Mouse (Mus musculus) midbrain, embryonic 13.5 days (tissue): Measurements from ENCODE around the gene Rasa3. TPM values are rescaled to one million over a fixed set of nuclear protein-coding genes. Genes with fewer than 3 reads are reported as not detected.

Experiments
- ATAC-seq: fragments of 200-750 bp; cut with Nextera tagmentation; 2 replicates; pipeline ENCODE4 v1.8.0; 2017; ENCODE audit warnings: mild to moderate bottlenecking, moderate TSS enrichment, moderate library complexity
- H3K27ac ChIP-seq: fragments of 300-500 bp; sonication (generic); 2 replicates; pipeline ENCODE4 v1.5.1; 2015; ENCODE audit warnings: inconsistent platforms, mild to moderate bottlenecking, moderate library complexity
- H3K27me3 ChIP-seq: fragments of 300-500 bp; sonication (generic); 2 replicates; pipeline ENCODE4 v1.6.1; 2015; ENCODE audit warnings: mild to moderate bottlenecking, inconsistent platforms
- H3K36me3 ChIP-seq: fragments of 300-500 bp; sonication (generic); 2 replicates; pipeline ENCODE4 v1.6.1; 2015; ENCODE audit warnings: mild to moderate bottlenecking, inconsistent platforms
- H3K4me1 ChIP-seq: fragments of 300-500 bp; sonication (generic); replicated peaks from 2 replicates; pipeline ENCODE4 v1.6.1; 2015; ENCODE audit warnings: inconsistent platforms
- H3K4me2 ChIP-seq: fragments of 300-500 bp; sonication (generic); replicated peaks from 2 replicates; pipeline ENCODE4 v1.6.1; 2015; ENCODE audit warnings: moderate library complexity, mild to moderate bottlenecking, inconsistent platforms
- H3K4me3 ChIP-seq: fragments of 300-500 bp; sonication (generic); replicated peaks from 2 replicates; pipeline ENCODE4 v1.5.1; 2015; ENCODE audit warnings: mild to moderate bottlenecking, inconsistent platforms
- H3K9ac ChIP-seq: fragments of 300-500 bp; sonication (generic); replicated peaks from 2 replicates; pipeline ENCODE4 v1.6.1; 2015; ENCODE audit warnings: mild to moderate bottlenecking, inconsistent platforms
- H3K9me3 ChIP-seq: fragments of 300-500 bp; sonication (generic); 2 replicates; pipeline ENCODE4 v1.6.1; 2016; ENCODE audit warnings: mild to moderate bottlenecking, inconsistent platforms
- WGBS: fragments of 180-500 bp; shearing (Covaris S2); methylation state at CpG from one replicate; pipeline ENCODE4 v1.1.7; 2015; 5-methylcytosine and 5-hydroxymethylcytosine counted together
- polyA plus RNA-seq: library from polyadenylated mRNA; unstranded; fragments of >200 nt; fragmentation: Nextera tagmentation; extraction: Ambion mirVana; gene quantifications from 2 replicates; pipeline ENCODE4 v1.2.1, GENCODE M21; 2015

The Rasa3 gene
- polyA plus RNA-seq, 1 experiment from 2014 or later = 20.6 TPM

DNA sequence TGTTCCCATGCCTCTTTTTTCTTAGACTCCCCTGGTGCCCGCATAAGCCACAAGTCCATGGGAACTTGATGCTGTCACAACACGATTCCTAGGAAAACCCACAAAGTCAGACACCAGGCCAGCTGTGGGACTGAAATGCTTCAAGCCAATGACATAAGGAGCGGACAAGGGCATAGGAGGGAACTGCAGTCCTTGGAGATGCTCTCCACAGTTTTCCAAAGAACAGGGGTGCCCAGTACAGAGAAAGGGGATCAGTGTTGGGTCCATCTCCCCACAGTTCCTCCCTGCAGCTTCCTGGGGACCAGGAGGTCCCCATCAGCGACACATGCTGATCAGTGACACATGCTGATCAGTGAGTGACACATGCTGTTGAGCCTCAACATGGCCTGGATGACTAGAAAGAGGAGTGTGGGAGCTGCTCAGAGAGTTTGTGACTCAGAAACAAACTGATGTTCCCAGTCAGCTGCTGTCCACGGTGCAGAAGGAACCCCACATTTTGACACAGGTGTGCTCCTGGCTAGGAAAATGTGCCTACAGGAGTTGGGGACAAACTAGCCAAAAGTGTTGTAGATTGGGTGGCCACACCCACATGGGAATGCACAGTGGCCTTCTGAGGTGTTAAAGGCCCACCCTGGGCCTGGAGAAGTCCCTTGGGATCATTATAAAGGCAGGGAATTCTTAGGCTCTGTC, 52.0 kb downstream of the Rasa3 start:
- 0 out of 2 replicates have a peak overlapping the region, but pooled peaks have one; percentile 72 for H3K27ac ChIP-seq
- H3K4me3 ChIP-seq = no peak overlapping the region
- H3K4me2 ChIP-seq = no peak overlapping the region
- no peak overlapping the region for H3K9ac ChIP-seq
- peaks cover 29% of the 10 kb centered on the region for H3K4me1 ChIP-seq
- no peaks in the 10 kb centered on the region for H3K9me3 ChIP-seq
- WGBS = 83% methylated on average over 5 of the region's 5 CpGs
- no peaks in the 10 kb centered on the region for H3K27me3 ChIP-seq
- no peak for ATAC-seq
- peaks cover 10% of the 10 kb centered on the region; the same call in 1 of the 2 replicates for H3K36me3 ChIP-seq

DNA sequence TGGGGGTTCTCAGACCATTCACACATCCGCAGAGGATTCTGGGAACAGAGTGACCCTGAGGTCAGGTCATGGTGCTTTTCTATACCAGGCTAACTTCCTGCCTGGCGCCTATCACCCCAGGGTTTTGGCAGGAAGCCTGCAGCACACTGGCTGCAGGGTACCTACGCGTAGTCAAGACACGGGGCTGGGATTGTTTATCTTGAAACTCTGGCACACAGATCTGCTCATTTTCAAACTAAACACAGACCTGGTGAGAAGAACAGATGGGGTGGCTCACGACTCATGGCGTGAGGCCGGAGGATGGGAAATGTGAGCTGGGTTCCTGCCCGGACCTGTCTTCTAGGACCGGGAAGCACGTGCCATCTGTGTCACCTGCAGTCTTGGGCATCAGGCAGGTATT, 52.5 kb downstream of the Rasa3 start:
- no peaks in the 10 kb centered on the region for H3K9me3 ChIP-seq
- no peak overlapping the region for H3K9ac ChIP-seq
- no peak for ATAC-seq
- WGBS = 70% methylated on average over 11 of the region's 11 CpGs
- H3K27me3 ChIP-seq = no peaks in the 10 kb centered on the region
- no peak overlapping the region for H3K4me2 ChIP-seq
- peaks cover 10% of the 10 kb centered on the region; the same call in 1 of the 2 replicates for H3K36me3 ChIP-seq
- H3K27ac ChIP-seq = peak overlapping the region; percentile 72
- H3K4me3 ChIP-seq = no peak overlapping the region
- peaks cover 29% of the 10 kb centered on the region for H3K4me1 ChIP-seq

DNA sequence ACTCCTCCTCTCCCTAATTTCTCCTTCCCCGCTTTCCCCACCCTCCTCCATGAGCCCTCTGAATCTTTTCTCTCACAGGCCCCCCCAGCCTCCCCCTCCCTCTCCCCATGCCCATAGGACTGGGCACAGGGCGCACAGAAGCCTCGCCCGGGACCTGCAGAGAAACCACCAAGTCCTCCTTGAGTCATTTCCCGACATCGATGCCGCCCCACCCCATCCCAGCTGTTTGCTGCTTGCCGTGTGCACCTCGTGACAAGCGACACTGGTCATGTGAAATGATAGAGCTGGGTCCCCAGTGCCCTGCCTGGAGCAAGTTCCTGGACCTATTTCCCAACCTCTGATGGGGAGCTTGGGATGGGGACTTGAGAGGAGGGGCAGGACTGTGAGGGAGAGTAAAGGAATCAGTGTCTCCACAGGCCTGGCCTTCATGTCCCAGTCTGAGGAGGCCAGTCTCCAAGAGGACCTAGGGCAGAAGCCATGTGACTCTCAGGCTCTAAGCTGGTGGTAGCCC, 53.4 kb downstream of the Rasa3 start:
- peak; percentile 51 for ATAC-seq
- Histone ChIP-seq H3K4me3 (no peak overlapping the region), H3K4me2 (no peak overlapping the region), H3K36me3 (peaks cover 10% of the 10 kb centered on the region; the same call in 1 of the 2 replicates), H3K27me3 (no peaks in the 10 kb centered on the region), H3K4me1 (peaks cover 29% of the 10 kb centered on the region), H3K9me3 (no peaks in the 10 kb centered on the region), H3K9ac (no peak overlapping the region), H3K27ac (peak overlapping the region; percentile 72)
- WGBS = 61% methylated on average over 10 of the region's 10 CpGs

GRCm38 (mm10) chr8:13623038-13623750, 54.2 kb downstream of the Rasa3 start:
- Histone ChIP-seq H3K4me2 (no peak overlapping the region), H3K9me3 (no peaks in the 10 kb centered on the region), H3K36me3 (peaks cover 10% of the 10 kb centered on the region; the same call in 1 of the 2 replicates), H3K4me3 (no peak overlapping the region), H3K27ac (peak overlapping the region; percentile 72), H3K9ac (peak overlapping the region; percentile 25; the same call in 1 of the 2 replicates), H3K4me1 (peaks cover 29% of the 10 kb centered on the region), H3K27me3 (no peaks in the 10 kb centered on the region)
- peak; percentile 80 for ATAC-seq
- WGBS = 27% methylated on average over 9 of the region's 9 CpGs

DNA sequence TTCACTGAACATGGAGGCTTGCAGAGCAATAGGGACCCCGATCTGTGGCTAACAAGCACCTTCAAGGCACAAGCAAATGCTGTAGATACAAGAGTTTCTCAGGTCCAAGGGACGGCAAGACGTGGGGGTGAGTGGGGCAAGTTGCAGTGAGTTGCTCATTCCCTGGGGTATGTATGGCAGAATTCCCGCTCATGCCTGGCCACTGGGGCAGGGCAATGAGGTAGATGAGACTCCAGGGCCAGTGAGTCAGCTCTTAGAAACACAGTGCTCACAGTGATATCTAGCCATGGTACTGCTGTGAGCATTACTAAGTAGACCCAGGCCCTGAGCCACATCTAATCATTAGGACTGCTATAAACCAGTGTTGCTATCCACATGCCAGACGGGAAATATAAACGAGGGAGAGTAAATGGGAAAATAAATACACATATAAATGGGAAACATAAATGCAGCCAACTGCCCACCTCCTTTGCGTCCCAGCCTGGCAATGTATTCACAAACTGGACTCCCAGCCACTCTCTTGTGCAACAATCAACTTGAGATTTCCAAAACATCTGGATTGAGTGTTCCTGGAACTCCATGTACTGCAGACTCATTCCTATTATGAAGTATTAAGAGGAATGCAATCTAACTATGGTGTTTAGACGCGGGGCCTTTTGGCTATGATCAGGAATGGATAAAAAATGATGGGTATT, 57.0 kb downstream of the Rasa3 start:
- no peaks in the 10 kb centered on the region for H3K27me3 ChIP-seq
- no peak overlapping the region for H3K27ac ChIP-seq
- H3K4me1 ChIP-seq = peaks cover 29% of the 10 kb centered on the region
- 92% methylated on average over 9 of the region's 9 CpGs for WGBS
- no peaks in the 10 kb centered on the region for H3K36me3 ChIP-seq
- no peaks in the 10 kb centered on the region for H3K9me3 ChIP-seq
- H3K9ac ChIP-seq = no peak overlapping the region
- no peak for ATAC-seq
- H3K4me3 ChIP-seq = no peak overlapping the region
- H3K4me2 ChIP-seq = no peak overlapping the region

GRCm38 (mm10) chr8:13616831-13617505, 60.4 kb downstream of the Rasa3 start:
- WGBS = 92% methylated on average over 17 of the region's 17 CpGs

DNA sequence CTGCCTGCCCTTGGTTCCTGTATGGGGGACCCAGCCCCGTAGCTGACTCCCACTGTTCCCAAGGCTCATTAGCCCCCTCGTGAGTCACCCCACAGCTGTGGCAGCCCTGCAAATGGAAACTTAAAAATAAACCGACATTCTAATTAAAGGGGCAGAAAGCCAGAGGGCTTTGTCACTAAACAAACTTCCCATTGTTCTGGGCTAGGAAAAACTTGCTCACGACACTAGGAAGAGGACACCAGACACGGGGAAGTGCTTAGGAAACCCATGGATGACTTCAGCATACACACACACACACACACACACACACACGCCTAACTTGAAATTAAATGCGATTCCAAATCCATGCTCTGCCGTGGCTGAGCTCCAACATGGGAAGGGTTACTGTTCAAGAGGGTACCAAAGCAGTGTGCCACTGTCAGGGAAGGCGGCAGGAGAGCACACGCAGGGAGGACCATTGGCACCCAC, 62.4 kb downstream of the Rasa3 start:
- Histone ChIP-seq H3K4me1 (peaks cover 5% of the 10 kb centered on the region; the same call in 1 of the 2 replicates), H3K4me2 (no peak overlapping the region), H3K9ac (no peak overlapping the region), H3K27ac (no peak overlapping the region), H3K27me3 (no peaks in the 10 kb centered on the region), H3K4me3 (no peak overlapping the region), H3K36me3 (peaks cover 12% of the 10 kb centered on the region), H3K9me3 (no peaks in the 10 kb centered on the region)
- WGBS = 69% methylated on average over 10 of the region's 10 CpGs
- ATAC-seq = no peak

More at GRCm38 (mm10) chr8:13616831-13617505, 60.4 kb downstream of the Rasa3 start:
- no peak overlapping the region for H3K4me2 ChIP-seq
- no peak overlapping the region for H3K27ac ChIP-seq
- H3K9me3 ChIP-seq = no peaks in the 10 kb centered on the region
- no peak overlapping the region for H3K9ac ChIP-seq
- H3K27me3 ChIP-seq = no peaks in the 10 kb centered on the region
- H3K4me1 ChIP-seq = peaks cover 5% of the 10 kb centered on the region; the same call in 1 of the 2 replicates
- ATAC-seq = no peak
- no peak overlapping the region for H3K4me3 ChIP-seq
- H3K36me3 ChIP-seq = peaks cover 12% of the 10 kb centered on the region

DNA sequence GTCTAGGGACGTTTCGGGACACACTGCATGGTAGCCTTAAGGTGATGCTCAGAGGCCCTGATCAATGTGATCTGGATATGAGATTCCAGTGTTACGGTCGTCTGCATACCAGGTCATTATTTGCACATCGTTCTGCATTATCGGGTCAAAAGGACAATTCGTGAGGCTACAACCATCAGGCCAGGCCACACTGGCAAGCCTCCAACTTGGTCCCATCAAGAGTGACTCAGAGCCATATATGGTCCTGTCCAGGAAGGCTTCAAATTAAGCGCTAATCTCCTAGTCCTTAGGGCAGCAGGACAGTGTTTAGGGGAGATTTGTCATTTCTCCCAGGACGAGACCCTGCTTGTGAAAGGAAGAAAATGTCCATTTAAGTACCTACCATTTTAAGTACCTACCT, 63.3 kb downstream of the Rasa3 start:
- peaks cover 12% of the 10 kb centered on the region for H3K36me3 ChIP-seq
- H3K4me2 ChIP-seq = no peak overlapping the region
- no peak overlapping the region for H3K4me3 ChIP-seq
- 91% methylated on average over 9 of the region's 9 CpGs for WGBS
- H3K9ac ChIP-seq = no peak overlapping the region
- no peak for ATAC-seq
- H3K9me3 ChIP-seq = no peaks in the 10 kb centered on the region
- peaks cover 5% of the 10 kb centered on the region; the same call in 1 of the 2 replicates for H3K4me1 ChIP-seq
- H3K27ac ChIP-seq = no peak overlapping the region
- no peaks in the 10 kb centered on the region for H3K27me3 ChIP-seq

DNA sequence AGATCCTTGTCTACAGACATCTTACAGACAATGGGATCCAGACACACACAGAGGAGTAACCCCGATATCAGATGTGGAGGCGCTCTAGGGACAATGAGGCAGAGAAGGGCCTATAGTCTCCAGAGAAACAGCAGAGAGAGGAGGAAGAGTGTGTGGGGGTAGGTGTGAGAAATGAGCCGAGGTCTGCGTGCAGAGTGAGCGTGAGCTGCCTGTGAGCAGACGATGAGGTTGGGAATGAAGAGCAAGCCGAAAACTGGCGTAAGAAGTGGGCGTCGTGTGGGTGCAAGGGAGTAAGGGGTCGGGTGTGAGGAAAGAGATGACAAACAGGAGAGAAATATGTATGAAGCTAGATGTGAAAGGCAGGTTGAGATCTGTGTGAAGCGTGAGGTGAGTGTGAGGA, 65.7 kb downstream of the Rasa3 start:
- no peak overlapping the region for H3K4me3 ChIP-seq
- H3K4me2 ChIP-seq = no peak overlapping the region
- no peak for ATAC-seq
- no peak overlapping the region for H3K9ac ChIP-seq
- H3K27ac ChIP-seq = no peak overlapping the region
- no peaks in the 10 kb centered on the region for H3K27me3 ChIP-seq
- H3K4me1 ChIP-seq = peaks cover 5% of the 10 kb centered on the region; the same call in 1 of the 2 replicates
- WGBS = 93% methylated on average over 12 of the region's 12 CpGs
- H3K36me3 ChIP-seq = peaks cover 12% of the 10 kb centered on the region
- no peaks in the 10 kb centered on the region for H3K9me3 ChIP-seq

- no peak overlapping the region for H3K9ac ChIP-seq
- no peaks in the 10 kb centered on the region for H3K27me3 ChIP-seq
- ATAC-seq = no peak
- H3K4me2 ChIP-seq = no peak overlapping the region
- no peaks in the 10 kb centered on the region for H3K9me3 ChIP-seq
- H3K36me3 ChIP-seq = peaks cover 12% of the 10 kb centered on the region
- H3K4me3 ChIP-seq = no peak overlapping the region
- H3K27ac ChIP-seq = no peak overlapping the region
- WGBS = 91% methylated on average over 5 of the region's 5 CpGs
- peaks cover 3% of the 10 kb centered on the region; the same call in 1 of the 2 replicates for H3K4me1 ChIP-seq
These were observed 67.4 kb downstream of the Rasa3 start for GRCm38 (mm10) chr8:13609971-13610370.

DNA sequence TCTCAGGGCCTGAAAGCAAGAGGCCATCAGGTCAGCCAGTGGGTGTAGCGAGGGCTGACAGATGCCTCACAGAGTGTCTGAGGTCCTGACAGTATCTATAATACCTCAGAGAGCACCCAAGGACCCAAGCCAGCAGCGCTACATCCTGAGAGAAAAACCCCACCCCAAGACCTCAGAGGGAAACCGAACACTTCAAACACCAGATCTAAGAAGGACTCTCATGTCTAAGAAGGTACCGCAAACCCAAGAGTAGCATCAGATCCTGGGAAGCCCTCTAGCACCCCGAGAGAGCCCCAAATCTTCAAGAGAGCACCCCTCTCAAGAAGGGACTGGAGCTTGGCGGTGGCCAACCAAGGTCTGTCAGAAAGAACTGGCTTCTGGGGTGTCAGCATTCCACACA, 68.5 kb downstream of the Rasa3 start:
- H3K9ac ChIP-seq = no peak overlapping the region
- ATAC-seq = no peak
- H3K27me3 ChIP-seq = no peaks in the 10 kb centered on the region
- no peak overlapping the region for H3K4me2 ChIP-seq
- H3K4me1 ChIP-seq = no peaks in the 10 kb centered on the region
- peaks cover 12% of the 10 kb centered on the region for H3K36me3 ChIP-seq
- no peak overlapping the region for H3K4me3 ChIP-seq
- H3K27ac ChIP-seq = no peak overlapping the region
- WGBS = 88% methylated on average over 6 of the region's 6 CpGs
- H3K9me3 ChIP-seq = no peaks in the 10 kb centered on the region
